Mouse (Mus musculus) liver, adult 2 months (tissue): Measurements from ENCODE around the gene Ripor3.

Experiments
- CTCF ChIP-seq: fragments of 200-500 bp; IDR thresholded peaks from 2 replicates; pipeline ENCODE4 v1.5.1; 2011; ENCODE audit warnings: low read depth, low read length, control low read depth
- POLR2A ChIP-seq: fragments of 200-500 bp; IDR thresholded peaks from 2 replicates; pipeline ENCODE4 v1.6.1; 2011; ENCODE audit warnings: low read length, control low read depth; ENCODE audit not compliant: insufficient read depth; ENCODE audit errors: extremely low read depth

GRCm38 (mm10) chr2:168003431-168003830, 7.0 kb downstream of the Ripor3 start:
- TF ChIP-seq POLR2A, result no peak
- TF ChIP-seq CTCF, result no peak
